Mouse (Mus musculus): ENCODE data around the gene Dennd5a. TPM values are rescaled to one million over a fixed set of nuclear protein-coding genes. Genes with fewer than 3 reads are reported as not detected.
A peak's percentile ranks its signal among the peaks of the same experiment; 100 is the strongest.

Gene Dennd5a
- polyA plus RNA-seq, 1 experiment from 2014 or later = 38.0 TPM

- Histone ChIP-seq H3K4me3 (no peak overlapping the region), H3K27me3 (no peaks in the 10 kb centered on the region), H3K27ac (no peak overlapping the region), H3K4me1 (no peaks in the 10 kb centered on the region), H3K4me2 (no peak overlapping the region), H3K9ac (no peak overlapping the region), H3K36me3 (no peaks in the 10 kb centered on the region), H3K9me3 (no peaks in the 10 kb centered on the region)
- ATAC-seq (ENCODE audit: insufficient number of reproducible peaks, insufficient read depth, low FRiP score, low TSS enrichment, low read depth) = no peak
- 62% methylated on average over 3 of the region's 3 CpGs for WGBS
These were observed 84.7 kb downstream of the Dennd5a start for GRCm38 (mm10) chr7:109875598-109875997.

DNA sequence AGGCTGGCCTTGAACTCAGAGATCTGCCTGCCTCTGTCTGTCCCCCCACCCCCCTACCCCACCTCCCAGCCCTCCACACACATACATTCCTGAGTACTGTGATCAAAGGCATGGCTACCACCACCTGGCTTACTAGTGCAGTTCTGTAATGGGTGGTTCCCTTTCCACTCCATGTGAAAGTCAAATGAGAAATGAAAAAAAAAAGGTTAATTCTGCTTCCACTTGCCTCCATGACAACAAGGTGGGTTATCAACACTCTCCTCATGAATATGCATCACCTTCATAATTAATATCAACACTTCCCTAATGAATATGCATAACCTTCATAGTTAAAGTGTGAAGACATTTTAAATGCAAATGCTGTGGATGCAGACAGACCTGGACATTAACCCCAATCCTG is 85.2 kb downstream of the Dennd5a start:
- ATAC-seq (ENCODE audit: insufficient number of reproducible peaks, insufficient read depth, low FRiP score, low TSS enrichment, low read depth) = no peak
- no peaks in the 10 kb centered on the region for H3K36me3 ChIP-seq

GRCm38 (mm10) chr7:109873170-109873569 is 87.1 kb downstream of the Dennd5a start:
- H3K9ac ChIP-seq = no peak overlapping the region
- H3K4me3 ChIP-seq = no peak overlapping the region
- no peak overlapping the region for H3K27ac ChIP-seq
- WGBS = 51% methylated on average over 5 of the region's 5 CpGs
- no peak for ATAC-seq (ENCODE audit: insufficient number of reproducible peaks, insufficient read depth, low FRiP score, low TSS enrichment, low read depth)
- H3K9me3 ChIP-seq = no peaks in the 10 kb centered on the region
- no peak overlapping the region for H3K4me2 ChIP-seq
- H3K27me3 ChIP-seq = no peaks in the 10 kb centered on the region
- H3K36me3 ChIP-seq = no peaks in the 10 kb centered on the region
- no peaks in the 10 kb centered on the region for H3K4me1 ChIP-seq

More for the DNA sequence above, 85.2 kb downstream of the Dennd5a start:
- H3K4me1 ChIP-seq = no peaks in the 10 kb centered on the region
- no peaks in the 10 kb centered on the region for H3K27me3 ChIP-seq
- no peak overlapping the region for H3K9ac ChIP-seq
- H3K9me3 ChIP-seq = no peaks in the 10 kb centered on the region
- H3K4me2 ChIP-seq = no peak overlapping the region
- H3K27ac ChIP-seq = no peak overlapping the region
- H3K4me3 ChIP-seq = no peak overlapping the region

DNA sequence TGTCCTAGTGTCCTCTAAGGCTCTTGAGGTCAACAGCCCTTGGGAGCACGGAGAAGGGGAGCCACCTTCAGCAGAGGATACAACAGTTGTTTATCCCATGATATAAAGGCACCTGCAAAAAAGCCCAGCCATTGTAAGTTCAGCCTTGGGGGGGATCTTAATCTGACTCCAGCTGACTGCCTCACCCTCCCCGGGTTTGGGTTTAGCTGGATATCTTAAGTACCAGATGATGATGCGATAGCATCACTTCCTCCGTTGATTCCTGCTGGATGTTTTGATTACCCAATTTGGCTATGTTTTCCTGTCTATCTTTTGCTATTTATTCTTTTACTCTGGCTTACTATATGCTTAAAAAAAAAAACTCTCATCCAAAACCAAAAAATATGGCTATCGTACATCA is 89.0 kb downstream of the Dennd5a start:
- H3K9me3 ChIP-seq = no peaks in the 10 kb centered on the region
- no peak for ATAC-seq (ENCODE audit: insufficient number of reproducible peaks, insufficient read depth, low FRiP score, low TSS enrichment, low read depth)
- no peak overlapping the region for H3K4me3 ChIP-seq
- no peak overlapping the region for H3K9ac ChIP-seq
- 75% methylated on average over 5 of the region's 5 CpGs for WGBS
- no peak overlapping the region for H3K4me2 ChIP-seq
- H3K27me3 ChIP-seq = peaks cover under 1% of the 10 kb centered on the region; the same call in 1 of the 2 replicates
- 0 out of 2 replicates have a peak, but pooled peaks cover 4% of the 10 kb centered on the region for H3K4me1 ChIP-seq
- no peak overlapping the region for H3K27ac ChIP-seq
- H3K36me3 ChIP-seq = no peaks in the 10 kb centered on the region

- no peaks in the 10 kb centered on the region for H3K9me3 ChIP-seq
- no peak overlapping the region for H3K4me3 ChIP-seq
- peaks cover 28% of the 10 kb centered on the region for H3K27me3 ChIP-seq
- H3K4me2 ChIP-seq = no peak overlapping the region
- 19% methylated on average over 3 of the region's 3 CpGs for WGBS
- peaks cover 9% of the 10 kb centered on the region; the same call in 1 of the 2 replicates for H3K4me1 ChIP-seq
- no peak for ATAC-seq (ENCODE audit: insufficient number of reproducible peaks, insufficient read depth, low FRiP score, low TSS enrichment, low read depth)
- H3K36me3 ChIP-seq = no peaks in the 10 kb centered on the region
- no peak overlapping the region for H3K27ac ChIP-seq
- no peak overlapping the region for H3K9ac ChIP-seq
These were observed 91.8 kb downstream of the Dennd5a start for GRCm38 (mm10) chr7:109868498-109868897.

DNA sequence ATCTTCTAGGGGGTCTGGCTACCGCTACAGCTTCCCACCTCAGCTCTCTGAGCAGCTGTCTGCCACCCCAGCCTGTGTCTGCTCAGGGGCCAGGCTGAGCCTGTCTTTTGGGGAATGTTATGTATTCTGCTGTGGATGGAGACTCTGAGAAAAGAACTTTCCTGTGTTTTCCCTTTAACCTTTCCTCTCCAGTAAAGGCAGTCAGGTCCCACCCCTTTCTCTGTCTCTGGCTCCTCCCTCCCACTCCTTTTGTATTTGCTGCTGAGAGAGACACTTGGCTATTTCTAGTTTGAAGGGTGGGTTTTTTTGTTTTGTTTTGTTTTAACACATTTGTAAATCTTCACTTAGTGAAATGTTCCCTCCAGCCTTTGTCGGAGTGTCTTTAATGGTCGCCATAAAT is 93.6 kb downstream of the Dennd5a start:
- Histone ChIP-seq H3K9me3 (no peaks in the 10 kb centered on the region), H3K4me2 (no peak overlapping the region), H3K36me3 (no peaks in the 10 kb centered on the region), H3K27me3 (peaks cover 36% of the 10 kb centered on the region), H3K9ac (no peak overlapping the region), H3K27ac (no peak overlapping the region), H3K4me1 (peaks cover 9% of the 10 kb centered on the region; the same call in 1 of the 2 replicates), H3K4me3 (no peak overlapping the region)
- no peak for ATAC-seq (ENCODE audit: insufficient number of reproducible peaks, insufficient read depth, low FRiP score, low TSS enrichment, low read depth)
- 77% methylated on average over 3 of the region's 3 CpGs for WGBS

DNA sequence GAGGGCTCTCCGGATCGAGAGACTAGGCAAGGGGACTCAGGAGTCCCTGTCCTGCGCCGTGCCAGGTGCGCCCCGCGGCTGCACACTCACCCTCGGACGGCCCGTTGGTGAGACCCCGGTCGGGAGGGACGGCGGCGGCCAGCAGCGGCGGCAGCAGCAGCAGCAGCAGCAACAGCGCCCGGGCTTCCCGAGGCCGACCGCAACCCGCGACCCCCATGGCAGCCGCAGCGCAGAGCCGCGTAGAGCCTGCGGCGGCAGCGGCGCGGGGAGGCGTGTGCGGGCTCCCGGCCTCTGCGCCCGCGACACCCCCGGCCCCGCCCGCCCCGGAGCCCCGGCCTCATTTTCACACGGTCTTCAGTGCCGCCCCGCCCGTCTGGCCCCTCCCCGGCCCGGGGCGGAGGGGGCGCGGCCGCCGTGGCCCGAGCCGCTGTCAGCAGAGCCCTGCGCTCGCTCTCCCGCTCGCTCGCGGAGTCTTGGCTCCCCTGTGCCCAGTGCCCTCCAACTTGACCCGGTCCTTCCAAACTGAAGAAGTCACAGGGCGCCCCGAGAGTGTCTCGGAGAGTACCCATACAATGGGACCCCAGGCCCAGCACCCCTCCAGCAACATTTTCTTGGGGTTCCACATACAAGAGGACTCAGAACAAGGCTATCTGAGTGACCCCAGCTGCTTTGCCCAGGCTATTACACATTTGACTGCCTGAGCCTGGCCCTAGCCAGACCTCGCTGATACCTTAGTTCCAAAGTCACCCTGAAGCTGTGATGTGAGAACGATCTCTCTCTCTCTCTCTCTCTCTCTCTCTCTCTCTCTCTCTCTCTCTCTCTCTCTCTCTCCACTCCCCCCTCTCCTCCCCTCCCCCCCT is 94.7 kb downstream of the Dennd5a start, which contains the start of gene Scube2:
TSS of gene Scube2 (minus strand) at position 310 of the 860 bp plus-strand sequence.
- peak within 1 kb of the TSS; percentile 96 for H3K4me2 ChIP-seq
- WGBS = 2% methylated on average over 54 of the region's 69 CpGs
- H3K9ac ChIP-seq = peak within 1 kb of the TSS; percentile 75
- peaks cover 36% of the 10 kb centered on the region for H3K27me3 ChIP-seq
- H3K9me3 ChIP-seq = no peaks in the 10 kb centered on the region
- no peaks in the 10 kb centered on the region for H3K36me3 ChIP-seq
- peaks cover 9% of the 10 kb centered on the region; the same call in 1 of the 2 replicates for H3K4me1 ChIP-seq
- H3K4me3 ChIP-seq = peak within 1 kb of the TSS; percentile 60
- ATAC-seq (ENCODE audit: insufficient number of reproducible peaks, insufficient read depth, low FRiP score, low TSS enrichment, low read depth) = peak; percentile 52; the same call in 1 of the 2 replicates
- H3K27ac ChIP-seq = no peak within 1 kb of the TSS

DNA sequence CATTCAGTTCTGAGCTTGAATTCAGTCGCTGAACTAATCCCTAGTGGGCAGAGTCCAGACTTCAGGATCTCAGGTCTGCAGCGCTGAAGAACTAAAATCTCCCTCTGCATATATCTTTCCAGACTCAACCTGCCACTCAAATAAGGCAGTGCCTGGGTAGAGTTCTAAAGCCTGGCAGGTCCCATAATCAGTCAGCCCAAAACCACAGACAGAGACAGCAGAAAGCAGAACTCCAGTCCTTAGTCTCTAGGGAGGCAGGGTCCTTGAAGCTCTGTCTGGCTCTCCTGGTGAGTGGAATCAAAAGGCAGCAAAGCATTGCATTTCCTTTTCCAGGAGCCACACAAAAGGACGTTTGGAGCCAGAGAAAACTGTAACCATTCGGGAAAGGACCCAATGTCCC is 96.7 kb downstream of the Dennd5a start:
- Histone ChIP-seq H3K36me3 (no peaks in the 10 kb centered on the region), H3K4me3 (no peak overlapping the region), H3K27ac (no peak overlapping the region), H3K9ac (no peak overlapping the region), H3K4me1 (peaks cover 9% of the 10 kb centered on the region; the same call in 1 of the 2 replicates), H3K9me3 (no peaks in the 10 kb centered on the region), H3K27me3 (peaks cover 36% of the 10 kb centered on the region), H3K4me2 (no peak overlapping the region)
- ATAC-seq (ENCODE audit: insufficient number of reproducible peaks, insufficient read depth, low FRiP score, low TSS enrichment, low read depth) = no peak
- 33% methylated on average over 4 of the region's 4 CpGs for whole genome bisulfite sequencing

DNA sequence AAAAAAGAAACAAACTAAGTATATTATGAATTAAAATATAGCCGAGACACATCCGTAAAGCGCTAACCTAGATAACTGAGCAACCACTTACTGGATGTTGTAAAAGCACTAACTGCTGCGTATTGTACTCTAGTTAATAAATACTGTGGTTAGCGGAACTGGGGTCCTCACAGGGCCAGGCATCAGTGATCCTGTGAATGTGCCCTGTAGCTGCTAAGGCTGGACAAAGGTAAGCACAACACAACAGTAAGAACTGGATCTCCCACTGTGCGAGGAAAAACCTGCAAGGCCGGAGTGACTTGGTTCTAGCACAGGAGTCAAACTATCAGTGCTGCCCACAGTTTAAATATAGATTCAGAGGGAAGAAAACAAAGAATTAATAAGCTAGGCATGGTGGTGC is 100.1 kb downstream of the Dennd5a start:
- no peaks in the 10 kb centered on the region for H3K9me3 ChIP-seq
- H3K4me2 ChIP-seq = no peak overlapping the region
- peaks cover 4% of the 10 kb centered on the region; the same call in 1 of the 2 replicates for H3K4me1 ChIP-seq
- peaks cover 24% of the 10 kb centered on the region for H3K27me3 ChIP-seq
- no peak for ATAC-seq (ENCODE audit: insufficient number of reproducible peaks, insufficient read depth, low FRiP score, low TSS enrichment, low read depth)
- H3K9ac ChIP-seq = no peak overlapping the region
- 84% methylated on average over 7 of the region's 7 CpGs for WGBS
- no peaks in the 10 kb centered on the region for H3K36me3 ChIP-seq
- no peak overlapping the region for H3K27ac ChIP-seq
- H3K4me3 ChIP-seq = no peak overlapping the region

DNA sequence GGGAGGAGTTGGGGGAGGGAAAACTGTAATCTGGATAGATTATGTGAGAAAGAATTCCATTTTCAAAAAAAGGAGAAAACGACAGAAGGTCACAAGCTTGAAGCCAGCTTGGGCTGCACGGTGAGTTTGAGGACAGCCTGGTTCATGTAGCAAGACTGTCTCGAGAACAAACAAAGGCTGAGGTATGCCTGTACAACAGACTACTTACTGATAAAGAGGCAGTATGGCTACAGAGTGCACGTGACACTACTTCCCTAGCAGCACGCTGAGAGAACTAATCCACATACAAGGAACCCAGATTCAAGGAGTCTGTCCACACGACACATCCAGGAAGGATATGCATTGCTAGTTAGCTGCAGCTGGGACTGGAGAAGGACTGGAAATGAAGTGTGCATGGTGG is 100.9 kb downstream of the Dennd5a start:
- no peak overlapping the region for H3K4me3 ChIP-seq
- H3K27me3 ChIP-seq = peaks cover 16% of the 10 kb centered on the region
- no peak for ATAC-seq (ENCODE audit: insufficient number of reproducible peaks, insufficient read depth, low FRiP score, low TSS enrichment, low read depth)
- H3K36me3 ChIP-seq = no peaks in the 10 kb centered on the region
- H3K9me3 ChIP-seq = no peaks in the 10 kb centered on the region
- no peak overlapping the region for H3K9ac ChIP-seq
- H3K4me1 ChIP-seq = no peaks in the 10 kb centered on the region; the same call in 1 of the 2 replicates
- H3K4me2 ChIP-seq = no peak overlapping the region
- 67% methylated on average over 6 of the region's 6 CpGs for WGBS
- H3K27ac ChIP-seq = no peak overlapping the region

DNA sequence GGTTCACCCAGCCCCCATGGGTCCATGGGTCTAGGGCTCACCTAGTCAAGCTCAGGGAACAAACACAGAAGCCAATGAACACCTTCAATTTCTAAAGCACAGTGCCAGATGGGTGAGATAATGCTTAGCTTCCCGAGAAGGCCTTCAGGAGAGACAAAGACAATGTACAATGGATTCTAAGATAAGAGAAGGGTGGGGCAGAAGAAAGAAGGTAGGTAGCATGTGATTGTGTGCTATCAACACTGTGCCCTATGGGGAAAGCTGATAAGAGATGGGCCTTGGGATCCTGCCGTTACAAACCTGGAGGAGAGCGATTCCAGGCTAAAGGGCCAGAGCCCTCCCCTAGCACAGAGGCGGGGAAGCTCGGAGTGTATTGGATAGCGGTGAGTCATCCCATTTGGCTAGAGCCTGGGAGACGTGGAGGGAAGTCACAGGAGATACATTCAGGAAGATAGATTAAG is 107.5 kb downstream of the Dennd5a start:
- Histone ChIP-seq H3K4me1 (no peaks in the 10 kb centered on the region), H3K4me2 (no peak overlapping the region), H3K27ac (no peak overlapping the region), H3K27me3 (no peaks in the 10 kb centered on the region), H3K9me3 (no peaks in the 10 kb centered on the region), H3K4me3 (no peak overlapping the region), H3K9ac (no peak overlapping the region), H3K36me3 (no peaks in the 10 kb centered on the region)
- no peak for ATAC-seq (ENCODE audit: insufficient number of reproducible peaks, insufficient read depth, low FRiP score, low TSS enrichment, low read depth)
- WGBS = 64% methylated on average over 7 of the region's 7 CpGs

DNA sequence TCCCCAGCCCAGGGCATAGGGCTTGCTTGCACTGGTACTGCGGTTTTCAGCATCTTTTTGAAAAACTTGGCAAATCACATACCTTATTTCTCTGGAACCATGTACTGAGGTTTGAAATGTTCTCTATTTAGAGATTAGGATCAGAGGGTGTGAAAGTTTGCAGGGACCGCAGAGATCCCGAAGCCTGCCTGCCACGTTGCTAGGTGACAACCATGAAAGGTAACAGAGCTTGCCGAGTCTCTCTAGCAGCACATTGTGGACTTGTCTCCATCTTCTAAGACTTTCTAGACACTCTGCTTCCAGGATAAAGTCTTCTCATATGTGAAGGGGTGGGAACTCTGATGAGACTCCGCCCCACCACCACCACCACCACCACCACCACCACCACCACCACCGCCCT is 108.3 kb downstream of the Dennd5a start:
- WGBS = 91% methylated on average over 7 of the region's 7 CpGs
- H3K27me3 ChIP-seq = no peaks in the 10 kb centered on the region
- no peak overlapping the region for H3K4me2 ChIP-seq
- no peaks in the 10 kb centered on the region for H3K9me3 ChIP-seq
- no peak overlapping the region for H3K9ac ChIP-seq
- no peaks in the 10 kb centered on the region for H3K36me3 ChIP-seq
- H3K4me3 ChIP-seq = no peak overlapping the region
- no peaks in the 10 kb centered on the region for H3K4me1 ChIP-seq
- ATAC-seq (ENCODE audit: insufficient number of reproducible peaks, insufficient read depth, low FRiP score, low TSS enrichment, low read depth) = no peak
- no peak overlapping the region for H3K27ac ChIP-seq

Data from embryonic facial prominence, embryonic 13.5 days (tissue).